Mouse (Mus musculus) liver, embryonic 12.5 days (tissue): ENCODE data around the gene Nrbp1. TPM values are rescaled to one million over a fixed set of nuclear protein-coding genes. Genes with fewer than 3 reads are reported as not detected.

Experiments
- ATAC-seq: fragments of 200-750 bp; cut with Nextera tagmentation; 2 replicates; pipeline ENCODE4 v1.8.0; 2017; ENCODE audit warnings: moderate number of reproducible peaks, mild to moderate bottlenecking, moderate library complexity
- H3K27ac ChIP-seq: fragments of 300-500 bp; sonication (generic); 2 replicates; pipeline ENCODE4 v1.5.1; 2016; ENCODE audit warnings: mild to moderate bottlenecking
- H3K27me3 ChIP-seq: fragments of 300-500 bp; sonication (generic); replicated peaks from 2 replicates; pipeline ENCODE4 v1.6.1; 2016; ENCODE audit warnings: mild to moderate bottlenecking, moderate library complexity
- H3K36me3 ChIP-seq: fragments of 300-500 bp; sonication (generic); 2 replicates; pipeline ENCODE4 v1.6.1; 2016; ENCODE audit warnings: mild to moderate bottlenecking, moderate library complexity
- H3K4me1 ChIP-seq: fragments of 300-500 bp; sonication (generic); 2 replicates; pipeline ENCODE4 v1.6.1; 2016
- H3K4me2 ChIP-seq: fragments of 300-500 bp; sonication (generic); 2 replicates; pipeline ENCODE4 v1.6.1; 2016; ENCODE audit warnings: mild to moderate bottlenecking, moderate library complexity
- H3K4me3 ChIP-seq: fragments of 300-500 bp; sonication (generic); 2 replicates; pipeline ENCODE4 v1.5.1; 2016; ENCODE audit warnings: mild to moderate bottlenecking, moderate library complexity
- H3K9ac ChIP-seq: fragments of 300-500 bp; sonication (generic); 2 replicates; pipeline ENCODE4 v1.6.1; 2016; ENCODE audit warnings: mild to moderate bottlenecking, moderate library complexity
- H3K9me3 ChIP-seq: fragments of 300-500 bp; sonication (generic); replicated peaks from 2 replicates; pipeline ENCODE4 v1.6.1; 2016; ENCODE audit warnings: mild to moderate bottlenecking, moderate library complexity
- WGBS: fragments of 180-500 bp; shearing (Covaris S2); methylation state at CpG from one replicate; pipeline ENCODE4 v1.1.7; 2016; ENCODE audit not compliant: insufficient replicate concordance; 5-methylcytosine and 5-hydroxymethylcytosine counted together
- polyA plus RNA-seq: library from polyadenylated mRNA; unstranded; fragments of >200 nt; fragmentation: Nextera tagmentation; extraction: Ambion mirVana; gene quantifications from 2 replicates; pipeline ENCODE4 v1.2.1, GENCODE M21; 2016

Gene Nrbp1
- polyA plus RNA-seq, 1 experiment from 2014 or later, result 64.8 TPM

DNA sequence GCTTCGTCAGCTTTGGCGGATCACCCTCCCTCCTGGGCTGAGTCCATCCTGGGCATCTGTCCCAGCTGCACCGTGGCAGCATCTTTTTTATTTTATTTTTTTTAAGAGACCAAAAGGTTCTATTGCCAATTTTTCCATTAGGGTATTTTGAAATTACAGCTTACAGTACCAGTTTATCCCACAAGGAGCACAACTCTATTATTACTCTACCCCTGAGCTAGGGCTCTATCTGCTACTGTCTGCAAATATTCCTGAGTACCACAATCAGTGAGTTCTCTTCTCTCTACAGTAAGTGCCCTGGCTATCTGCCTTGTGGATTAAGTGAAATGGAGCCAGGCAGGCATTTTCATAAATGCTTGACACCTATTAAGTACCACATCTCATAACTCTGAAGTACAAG, 48.0 kb downstream of the Nrbp1 start:
- Histone ChIP-seq H3K9ac (no peak overlapping the region), H3K36me3 (peaks cover 12% of the 10 kb centered on the region), H3K4me2 (no peak overlapping the region), H3K27me3 (0 out of 2 replicates have a peak, but pooled peaks cover 3% of the 10 kb centered on the region), H3K4me1 (peaks cover 26% of the 10 kb centered on the region), H3K9me3 (no peaks in the 10 kb centered on the region), H3K27ac (no peak overlapping the region), H3K4me3 (no peak overlapping the region)
- WGBS, result 60% methylated on average over 3 of the region's 3 CpGs
- ATAC-seq, result no peak

DNA sequence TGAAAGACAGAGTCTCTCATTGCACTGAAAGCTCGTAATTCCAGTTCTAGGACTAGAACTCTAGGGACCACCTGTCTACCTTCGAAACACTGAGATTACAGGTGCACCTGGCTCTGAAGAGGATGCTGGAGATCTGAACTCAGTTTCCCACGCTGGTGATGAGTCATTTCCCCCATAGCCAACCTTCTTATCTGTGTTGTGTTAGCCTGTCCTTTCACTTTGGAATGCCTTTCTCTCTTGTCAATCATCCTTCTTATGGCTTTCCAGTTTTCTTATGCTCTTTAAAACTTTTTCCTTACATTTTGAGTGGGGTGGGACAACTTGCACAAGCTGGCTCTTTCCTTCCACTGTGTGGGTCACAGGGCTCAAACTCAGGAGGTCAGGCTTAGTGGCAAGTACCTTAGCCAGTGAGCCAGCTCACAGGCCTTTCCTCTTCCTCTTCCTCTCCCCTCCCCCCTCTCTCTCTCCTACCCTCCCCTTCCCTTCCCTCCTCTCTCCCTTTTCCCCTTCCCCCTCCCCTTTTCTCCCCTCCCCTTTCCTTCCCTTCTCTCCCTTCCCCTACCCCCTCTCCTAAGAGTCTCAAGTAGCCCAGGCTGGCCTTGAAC, 49.1 kb downstream of the Nrbp1 start:
- H3K4me2 ChIP-seq, result peak overlapping the region; percentile 88
- H3K9me3 ChIP-seq, result no peaks in the 10 kb centered on the region
- 52% methylated on average over 3 of the region's 3 CpGs for WGBS
- peak overlapping the region; percentile 73; the same call in 1 of the 2 replicates for H3K9ac ChIP-seq
- no peak for ATAC-seq
- H3K27ac ChIP-seq, result no peak overlapping the region
- peaks cover 14% of the 10 kb centered on the region for H3K27me3 ChIP-seq
- H3K4me3 ChIP-seq, result peak overlapping the region; percentile 65; the same call in 1 of the 2 replicates
- H3K36me3 ChIP-seq, result peaks cover 9% of the 10 kb centered on the region
- peaks cover 31% of the 10 kb centered on the region for H3K4me1 ChIP-seq

DNA sequence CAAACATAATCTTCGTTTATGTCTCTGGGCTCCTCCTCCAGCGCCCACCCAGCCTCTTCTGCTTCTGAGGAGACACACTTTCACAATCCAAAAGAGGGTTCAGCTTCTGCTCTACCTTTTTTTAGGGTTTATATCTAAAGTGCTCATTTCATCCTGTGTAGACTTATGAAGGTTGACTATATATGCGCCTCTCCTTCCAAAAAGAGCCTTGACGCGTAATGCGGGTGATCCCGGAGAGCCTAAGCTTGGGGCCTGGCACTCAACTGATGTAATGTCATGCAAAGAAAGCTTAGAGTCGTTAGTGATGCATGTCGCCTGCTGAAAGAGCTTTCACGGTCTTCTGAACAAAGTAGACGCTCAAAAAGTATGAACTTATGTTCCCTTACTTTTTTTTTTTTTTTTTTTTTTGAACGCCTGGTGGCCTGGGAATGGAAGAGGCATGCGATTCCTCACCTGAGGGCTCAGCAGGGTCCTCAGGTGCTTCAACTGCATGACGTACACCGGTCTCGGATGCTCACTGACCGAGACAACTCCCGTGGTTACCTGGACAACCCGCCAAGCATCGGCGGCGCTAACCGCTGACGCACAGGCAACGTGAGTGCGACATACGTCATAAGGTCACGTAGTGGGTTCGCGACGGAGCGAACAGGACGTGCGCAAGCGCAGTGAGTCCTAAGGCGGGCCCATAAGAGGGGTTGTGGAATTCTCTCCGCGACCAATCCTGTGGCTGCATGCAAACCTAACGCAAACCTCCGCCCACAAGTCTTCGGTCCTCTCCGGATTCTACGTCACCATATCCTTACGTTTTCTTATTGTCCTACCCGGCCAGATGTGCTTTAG, 50.1 kb downstream of the Nrbp1 start, which contains the start of gene Ift172:
Gene Ift172 (minus strand): TSS at position 596 of the 840 bp plus-strand sequence.
- peak within 1 kb of the TSS; percentile 88 for H3K4me2 ChIP-seq
- H3K27me3 ChIP-seq, result peaks cover 24% of the 10 kb centered on the region
- H3K9ac ChIP-seq, result peak within 1 kb of the TSS; percentile 73
- peak; percentile 96 for ATAC-seq
- H3K27ac ChIP-seq, result peak within 1 kb of the TSS; percentile 75
- H3K4me3 ChIP-seq, result peak within 1 kb of the TSS; percentile 65
- peaks cover 40% of the 10 kb centered on the region for H3K4me1 ChIP-seq
- H3K36me3 ChIP-seq, result peaks cover 3% of the 10 kb centered on the region
- H3K9me3 ChIP-seq, result no peaks in the 10 kb centered on the region
- WGBS, result 3% methylated on average over 45 of the region's 45 CpGs

DNA sequence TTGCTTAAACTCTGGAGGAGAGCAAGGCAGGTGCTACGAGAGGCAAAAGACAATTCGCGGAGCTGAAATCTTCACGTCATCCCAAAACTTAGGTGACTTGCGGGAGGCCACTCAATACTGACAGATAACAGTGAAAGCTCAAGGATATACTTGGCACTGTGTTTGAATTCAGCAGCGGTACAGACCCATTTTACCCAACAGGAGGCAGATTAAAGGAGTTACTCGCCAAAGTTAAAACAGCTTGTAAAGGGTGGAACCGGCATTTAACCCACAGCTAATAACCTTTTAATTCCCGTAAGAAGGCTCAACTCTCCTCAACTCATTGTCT, 50.7 kb downstream of the Nrbp1 start:
- WGBS, result 6% methylated on average over 9 of the region's 9 CpGs
- Histone ChIP-seq H3K9ac (peak overlapping the region; percentile 73), H3K4me1 (peaks cover 43% of the 10 kb centered on the region), H3K36me3 (no peaks in the 10 kb centered on the region), H3K27ac (peak overlapping the region; percentile 75), H3K4me2 (peak overlapping the region; percentile 88), H3K4me3 (peak overlapping the region; percentile 65), H3K9me3 (no peaks in the 10 kb centered on the region), H3K27me3 (peaks cover 30% of the 10 kb centered on the region)
- no peak; the same call in 1 of the 2 replicates for ATAC-seq

DNA sequence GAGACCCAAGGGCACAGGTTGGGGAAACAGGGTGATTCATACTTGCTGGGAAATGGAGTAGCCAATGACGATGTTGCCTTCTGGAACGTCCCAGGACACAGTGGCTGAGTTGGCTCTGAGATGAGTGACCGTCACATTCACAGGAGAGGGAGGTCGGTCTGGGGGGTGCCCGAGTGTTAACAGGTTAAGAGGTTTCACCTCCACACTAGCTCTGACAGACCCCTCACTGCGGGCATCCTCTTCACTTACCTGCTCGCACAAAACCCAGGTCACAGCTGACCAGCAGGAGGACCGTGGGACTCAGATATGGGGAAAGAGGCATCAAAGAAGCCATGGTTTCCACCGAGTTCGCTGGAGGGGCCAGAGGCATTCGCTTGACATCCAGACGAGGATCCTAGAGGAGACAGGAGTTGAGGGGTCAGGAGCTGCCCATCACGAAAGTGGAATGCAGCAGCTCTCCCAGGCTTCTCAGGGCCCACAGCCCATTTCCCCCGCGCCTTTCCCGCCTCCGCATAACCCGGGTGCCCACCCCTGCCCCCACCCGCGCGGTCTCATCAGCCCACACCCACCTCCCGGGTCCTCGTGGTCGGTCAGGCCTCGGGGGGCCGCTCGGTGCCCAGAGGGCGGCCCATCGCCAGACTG, 54.4 kb downstream of the Nrbp1 start:
- H3K36me3 ChIP-seq, result no peaks in the 10 kb centered on the region
- H3K9me3 ChIP-seq, result no peaks in the 10 kb centered on the region
- no peak for ATAC-seq
- peak overlapping the region; percentile 65 for H3K4me3 ChIP-seq
- H3K27me3 ChIP-seq, result peaks cover 58% of the 10 kb centered on the region
- H3K9ac ChIP-seq, result peak overlapping the region; percentile 74
- 13% methylated on average over 29 of the region's 29 CpGs for WGBS
- H3K27ac ChIP-seq, result peak overlapping the region; percentile 29; the same call in 1 of the 2 replicates
- peak overlapping the region; percentile 89 for H3K4me2 ChIP-seq
- peaks cover 35% of the 10 kb centered on the region for H3K4me1 ChIP-seq

DNA sequence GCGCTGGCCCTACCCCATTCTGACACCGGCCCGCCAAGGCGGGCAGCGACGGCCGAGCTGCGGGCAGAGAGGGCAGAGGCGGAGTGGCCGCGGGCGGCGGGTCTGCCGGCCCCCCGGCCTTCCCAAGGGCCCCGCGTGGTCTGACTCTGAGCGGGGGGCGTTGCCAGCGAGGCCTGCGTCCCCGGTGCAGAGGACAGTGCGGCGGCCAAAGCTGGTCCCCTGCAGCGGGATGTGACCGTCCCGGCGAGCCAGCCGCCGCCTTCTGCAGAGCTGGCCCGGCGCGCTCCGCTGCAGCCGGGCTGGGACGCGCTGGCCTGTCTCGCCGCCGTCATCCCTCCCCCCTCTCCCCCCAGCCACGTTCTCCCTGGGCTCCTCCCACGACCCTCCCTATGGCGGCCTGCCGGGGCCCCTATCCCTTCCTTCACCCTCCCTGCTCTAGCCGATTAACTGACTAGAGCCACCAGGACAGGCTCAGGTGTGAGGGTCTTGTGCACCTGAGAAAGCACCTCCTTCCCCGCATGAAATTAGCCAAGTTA, 55.0 kb downstream of the Nrbp1 start, which contains the start of gene Fndc4:
Gene Fndc4 (minus strand): TSS at position 475 of the 536 bp plus-strand sequence.
- WGBS, result under 1% methylated on average over 23 of the region's 46 CpGs
- Histone ChIP-seq H3K27ac (peak within 1 kb of the TSS; percentile 33; the same call in 1 of the 2 replicates), H3K4me1 (peaks cover 29% of the 10 kb centered on the region), H3K4me3 (peak within 1 kb of the TSS; percentile 65), H3K4me2 (peak within 1 kb of the TSS; percentile 89), H3K9me3 (no peaks in the 10 kb centered on the region), H3K36me3 (no peaks in the 10 kb centered on the region), H3K9ac (peak within 1 kb of the TSS; percentile 74), H3K27me3 (peaks cover 60% of the 10 kb centered on the region)
- no peak for ATAC-seq

DNA sequence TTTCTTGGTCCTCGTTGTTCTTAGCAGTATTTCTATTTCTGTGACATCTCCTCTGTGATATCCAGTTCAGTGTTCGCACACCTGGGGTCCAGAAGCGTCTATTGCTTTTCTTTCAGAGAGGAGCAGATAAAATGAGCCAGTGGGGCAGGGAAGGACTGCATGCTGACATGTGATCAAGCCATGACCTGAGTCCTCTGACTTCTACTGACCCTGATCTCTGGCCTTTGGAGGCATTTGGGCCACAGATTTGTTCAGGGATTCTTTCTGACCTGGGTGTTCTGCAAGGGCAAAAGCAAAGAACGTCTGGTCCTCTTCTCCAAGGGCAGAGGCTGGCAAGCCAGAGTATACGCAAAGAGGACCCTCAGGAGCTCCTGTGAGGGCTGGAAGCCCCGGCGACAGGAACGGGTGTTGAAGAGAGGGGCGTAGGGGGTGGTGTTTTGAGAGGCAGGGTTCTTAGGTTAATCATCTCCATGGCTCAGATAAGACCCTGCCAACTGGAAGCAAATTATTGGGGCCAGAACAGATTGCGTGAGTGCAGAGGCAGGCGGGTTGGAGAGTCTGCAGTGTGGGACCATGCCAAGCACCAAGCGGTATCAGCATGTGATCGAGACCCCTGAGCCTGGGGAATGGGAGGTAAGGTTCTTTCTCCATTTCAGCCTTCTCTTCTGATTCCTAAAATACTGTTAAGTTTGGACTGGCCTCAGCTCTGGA, 56.5 kb downstream of the Nrbp1 start, which contains the start of gene Gckr:
Gene Gckr (plus strand): TSS at position 397 of the 711 bp plus-strand sequence.
- Histone ChIP-seq H3K36me3 (no peaks in the 10 kb centered on the region), H3K4me2 (peak within 1 kb of the TSS; percentile 89; the same call in 1 of the 2 replicates), H3K4me3 (no peak within 1 kb of the TSS), H3K27me3 (peaks cover 60% of the 10 kb centered on the region), H3K27ac (peak within 1 kb of the TSS; percentile 33; the same call in 1 of the 2 replicates), H3K9ac (no peak within 1 kb of the TSS), H3K4me1 (peaks cover 21% of the 10 kb centered on the region), H3K9me3 (no peaks in the 10 kb centered on the region)
- ATAC-seq, result peak; percentile 23
- WGBS, result 53% methylated on average over 13 of the region's 13 CpGs

DNA sequence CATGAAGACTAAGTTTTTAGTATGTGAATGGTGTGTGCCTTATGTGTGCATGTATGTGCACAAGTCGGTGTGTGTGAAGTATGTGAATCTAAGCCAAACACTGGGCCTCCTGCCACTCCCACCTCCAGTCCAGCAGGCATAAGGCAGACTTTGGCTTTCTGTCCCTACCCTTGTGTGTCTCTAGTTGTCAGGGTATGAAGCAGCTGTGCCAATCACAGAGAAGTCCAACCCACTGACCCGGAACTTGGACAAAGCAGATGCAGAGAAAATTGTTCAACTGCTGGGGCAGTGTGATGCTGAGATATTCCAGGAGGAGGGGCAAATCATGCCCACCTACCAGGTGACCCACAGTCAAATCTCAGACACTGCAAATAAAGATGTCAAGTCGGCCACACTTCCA, 57.3 kb downstream of the Nrbp1 start:
- H3K27me3 ChIP-seq, result peaks cover 60% of the 10 kb centered on the region
- no peak overlapping the region for H3K4me2 ChIP-seq
- H3K4me3 ChIP-seq, result no peak overlapping the region

DNA sequence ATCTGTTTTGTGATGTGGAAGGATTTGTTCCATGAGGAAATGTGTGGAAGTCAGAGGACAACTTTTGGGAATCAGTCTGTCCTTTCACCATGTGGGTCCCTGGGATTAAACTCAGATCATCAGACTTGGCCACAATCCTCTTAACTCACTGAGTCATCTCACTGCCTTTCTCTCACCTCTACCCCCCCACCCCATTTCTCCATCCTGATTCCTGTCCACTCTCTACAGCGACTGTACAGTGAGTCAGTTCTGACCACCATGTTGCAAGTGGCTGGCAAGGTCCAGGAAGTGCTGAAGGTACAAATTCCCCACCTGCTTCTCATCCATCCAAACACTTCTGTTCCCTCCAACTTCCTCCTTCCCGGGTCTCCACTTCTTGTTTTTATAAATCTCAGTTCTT, 57.8 kb downstream of the Nrbp1 start:
- no peak for ATAC-seq
- no peak overlapping the region for H3K4me2 ChIP-seq
- WGBS, result 24% methylated on average over 2 of the region's 2 CpGs
- H3K9ac ChIP-seq, result no peak overlapping the region
- peaks cover 17% of the 10 kb centered on the region for H3K4me1 ChIP-seq
- H3K27me3 ChIP-seq, result peaks cover 59% of the 10 kb centered on the region
- no peaks in the 10 kb centered on the region for H3K9me3 ChIP-seq
- no peak overlapping the region for H3K27ac ChIP-seq
- H3K36me3 ChIP-seq, result no peaks in the 10 kb centered on the region
- no peak overlapping the region for H3K4me3 ChIP-seq

More for the DNA sequence above, 57.3 kb downstream of the Nrbp1 start:
- 53% methylated on average over 3 of the region's 3 CpGs for WGBS
- no peak overlapping the region for H3K9ac ChIP-seq
- no peaks in the 10 kb centered on the region for H3K9me3 ChIP-seq
- peaks cover 17% of the 10 kb centered on the region for H3K4me1 ChIP-seq
- no peak for ATAC-seq
- H3K36me3 ChIP-seq, result no peaks in the 10 kb centered on the region
- H3K27ac ChIP-seq, result no peak overlapping the region
